Mouse (Mus musculus) liver, postnatal 0 days (tissue): ENCODE data around the gene Dach1. TPM values are rescaled to one million over a fixed set of nuclear protein-coding genes. Genes with fewer than 3 reads are reported as not detected.

Experiments
- ATAC-seq: fragments of 200-750 bp; cut with Nextera tagmentation; 2 replicates; pipeline ENCODE4 v1.8.0; 2017; ENCODE audit warnings: mild to moderate bottlenecking, moderate library complexity
- DNase-seq: peaks from one replicate; pipeline ENCODE4 v3.0.0-alpha.2; 2016
- H3K27ac ChIP-seq: fragments of 300-500 bp; sonication (generic); 2 replicates; pipeline ENCODE4 v1.5.1; 2014; ENCODE audit warnings: antibody characterized with exemption, moderate library complexity, mild to moderate bottlenecking, low read depth
- H3K27me3 ChIP-seq: fragments of 300-500 bp; sonication (generic); 2 replicates; pipeline ENCODE4 v1.6.1; 2014; ENCODE audit warnings: low read length, control low read depth, mixed read lengths; ENCODE audit not compliant: insufficient read depth
- H3K36me3 ChIP-seq: fragments of 300-500 bp; sonication (generic); replicated peaks from 2 replicates; pipeline ENCODE4 v1.6.1; 2014; ENCODE audit warnings: mild to moderate bottlenecking, control low read depth, low read length, moderate library complexity, mixed read lengths; ENCODE audit not compliant: insufficient read depth
- H3K4me1 ChIP-seq: fragments of 300-500 bp; sonication (generic); 2 replicates; pipeline ENCODE4 v1.6.1; 2014; ENCODE audit warnings: antibody characterized with exemption, mild to moderate bottlenecking, control low read depth; ENCODE audit not compliant: insufficient read depth
- H3K4me2 ChIP-seq: fragments of 300-500 bp; sonication (generic); 2 replicates; pipeline ENCODE4 v1.6.1; 2014; ENCODE audit warnings: low read depth, mild to moderate bottlenecking, low read length, moderate library complexity, mixed read lengths
- H3K4me3 ChIP-seq: fragments of 300-500 bp; sonication (generic); 2 replicates; pipeline ENCODE4 v1.5.1; 2014; ENCODE audit warnings: low read depth, low read length
- H3K9ac ChIP-seq: fragments of 300-500 bp; sonication (generic); replicated peaks from 2 replicates; pipeline ENCODE4 v1.6.1; 2014; ENCODE audit warnings: mild to moderate bottlenecking, moderate library complexity
- H3K9me3 ChIP-seq: fragments of 300-500 bp; sonication (generic); 2 replicates; pipeline ENCODE4 v1.6.1; 2016; ENCODE audit warnings: mild to moderate bottlenecking, control low read depth, low read length, mixed read lengths
- CTCF ChIP-seq: sonication (generic); IDR thresholded peaks from 2 replicates; pipeline ENCODE4 v1.5.1; 2016; ENCODE audit warnings: antibody characterized with exemption, low read depth
- EP300 ChIP-seq: IDR thresholded peaks from 2 replicates; pipeline ENCODE4 v1.6.1; 2016; ENCODE audit warnings: antibody characterized with exemption, low read depth, mild to moderate bottlenecking
- WGBS: fragments of 180-500 bp; shearing (Covaris S2); extraction: QIAGEN DNeasy Blood & Tissue Kit; methylation state at CpG from one replicate; pipeline ENCODE4 v1.1.7; 2014; ENCODE audit not compliant: insufficient replicate concordance; 5-methylcytosine and 5-hydroxymethylcytosine counted together
- polyA plus RNA-seq: library from polyadenylated mRNA; unstranded; fragments of >200 nt; fragmentation: Nextera tagmentation; extraction: Ambion mirVana; gene quantifications from 2 replicates; pipeline ENCODE4 v1.2.1, GENCODE M21; 2015

Dach1 gene
- polyA plus RNA-seq, 1 experiment from 2014 or later = 0.39 TPM

- no peak overlapping the region for H3K27ac ChIP-seq
- H3K9me3 ChIP-seq = no peaks in the 10 kb centered on the region
- H3K9ac ChIP-seq = no peak overlapping the region
- no peaks in the 10 kb centered on the region for H3K36me3 ChIP-seq
- no peak overlapping the region for H3K4me3 ChIP-seq
- no peaks in the 10 kb centered on the region for H3K4me1 ChIP-seq
- ATAC-seq (no peak), DNase-seq (no peak)
- 60% methylated on average over 1 of the region's 1 CpGs for WGBS
- TF ChIP-seq EP300 (no peak), CTCF (no peak)
- H3K27me3 ChIP-seq = no peaks in the 10 kb centered on the region
- no peak overlapping the region for H3K4me2 ChIP-seq
These were observed 52.9 kb downstream of the Dach1 start for GRCm38 (mm10) chr14:98116627-98117026.

- Histone ChIP-seq H3K4me1 (no peaks in the 10 kb centered on the region), H3K9me3 (no peaks in the 10 kb centered on the region), H3K36me3 (no peaks in the 10 kb centered on the region), H3K4me2 (no peak overlapping the region), H3K4me3 (no peak overlapping the region), H3K9ac (no peak overlapping the region), H3K27ac (no peak overlapping the region), H3K27me3 (no peaks in the 10 kb centered on the region)
- TF ChIP-seq CTCF (no peak), EP300 (no peak)
- 40% methylated on average over 1 of the region's 1 CpGs for WGBS
- DNase-seq = no peak
- ATAC-seq = no peak
These were observed 56.5 kb downstream of the Dach1 start for GRCm38 (mm10) chr14:98113106-98113505.

GRCm38 (mm10) chr14:98109929-98110328, 59.6 kb downstream of the Dach1 start:
- DNase-seq = no peak
- Histone ChIP-seq H3K4me3 (no peak overlapping the region), H3K36me3 (no peaks in the 10 kb centered on the region), H3K9me3 (no peaks in the 10 kb centered on the region), H3K27me3 (no peaks in the 10 kb centered on the region), H3K4me1 (no peaks in the 10 kb centered on the region), H3K27ac (no peak overlapping the region), H3K9ac (no peak overlapping the region), H3K4me2 (no peak overlapping the region)
- no peak for ATAC-seq
- TF ChIP-seq CTCF = no peak
- 0 out of 2 replicates have a peak, but pooled peaks have one; percentile 45 for TF ChIP-seq EP300
- 80% methylated on average over 2 of the region's 2 CpGs for WGBS

GRCm38 (mm10) chr14:98108764-98109163, 60.8 kb downstream of the Dach1 start:
- no peaks in the 10 kb centered on the region for H3K9me3 ChIP-seq
- no peaks in the 10 kb centered on the region for H3K36me3 ChIP-seq
- H3K4me2 ChIP-seq = no peak overlapping the region
- ATAC-seq (no peak), DNase-seq (no peak)
- no peak overlapping the region for H3K4me3 ChIP-seq
- H3K27ac ChIP-seq = no peak overlapping the region
- H3K4me1 ChIP-seq = no peaks in the 10 kb centered on the region
- no peak for TF ChIP-seq CTCF
- no peak for TF ChIP-seq EP300
- no peak overlapping the region for H3K9ac ChIP-seq
- no peaks in the 10 kb centered on the region for H3K27me3 ChIP-seq
- 86% methylated on average over 3 of the region's 3 CpGs for WGBS

- Histone ChIP-seq H3K4me1 (no peaks in the 10 kb centered on the region), H3K4me3 (no peak overlapping the region), H3K27ac (no peak overlapping the region), H3K27me3 (no peaks in the 10 kb centered on the region), H3K9me3 (no peaks in the 10 kb centered on the region), H3K4me2 (no peak overlapping the region), H3K9ac (no peak overlapping the region), H3K36me3 (no peaks in the 10 kb centered on the region)
- TF ChIP-seq CTCF (no peak), EP300 (no peak)
- ATAC-seq = no peak
- DNase-seq = no peak
These were observed 63.4 kb downstream of the Dach1 start for GRCm38 (mm10) chr14:98106208-98106607.

GRCm38 (mm10) chr14:98104314-98104955, 65.1 kb downstream of the Dach1 start:
- no peak overlapping the region for H3K9ac ChIP-seq
- no peaks in the 10 kb centered on the region for H3K9me3 ChIP-seq
- no peak overlapping the region for H3K27ac ChIP-seq
- TF ChIP-seq CTCF (no peak), EP300 (no peak)
- 67% methylated on average over 10 of the region's 10 CpGs for WGBS
- H3K27me3 ChIP-seq = no peaks in the 10 kb centered on the region
- H3K4me2 ChIP-seq = no peak overlapping the region
- no peak for ATAC-seq
- no peak for DNase-seq
- no peaks in the 10 kb centered on the region for H3K4me1 ChIP-seq
- H3K4me3 ChIP-seq = no peak overlapping the region
- H3K36me3 ChIP-seq = no peaks in the 10 kb centered on the region
